Mouse (Mus musculus): ENCODE results near the gene Prok1. TPM values are rescaled to one million over a fixed set of nuclear protein-coding genes. Genes with fewer than 3 reads are reported as not detected.

The Prok1 gene
- polyA plus RNA-seq, 1 experiment from 2014 or later: 0.19 TPM

DNA sequence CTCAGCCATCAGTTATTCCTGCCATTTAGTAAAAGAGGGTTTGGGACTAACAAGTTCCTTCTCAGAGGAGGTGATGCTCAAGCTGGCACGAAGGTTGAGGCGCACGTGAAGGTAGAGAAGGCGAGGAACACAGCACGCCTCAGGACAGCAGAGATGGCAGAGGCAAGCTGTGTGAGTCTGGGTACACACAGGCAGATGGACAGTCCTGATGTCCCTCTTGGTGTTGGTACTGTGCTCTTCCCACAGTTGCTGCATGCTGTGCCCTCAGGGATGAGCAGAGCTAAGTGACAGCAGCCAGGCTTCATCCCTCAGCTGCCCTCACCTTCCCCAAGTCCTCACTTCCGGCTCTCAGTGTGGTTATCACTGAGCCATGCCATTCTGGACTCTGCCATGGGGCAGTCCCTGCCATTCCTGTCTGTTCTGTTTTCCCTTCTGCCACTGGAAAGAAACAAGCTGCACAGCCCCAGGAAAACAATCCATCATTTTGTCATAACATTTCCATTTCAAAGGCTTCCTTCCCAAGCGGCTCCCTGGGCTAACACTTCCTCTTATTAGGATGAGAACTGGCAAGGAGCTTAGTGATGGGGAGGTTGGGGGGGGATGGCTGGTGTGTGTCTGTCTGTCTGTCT is 31.8 kb downstream of the Prok1 start:
- 0 out of 2 replicates have a peak, but pooled peaks cover 2% of the 10 kb centered on the region for H3K27me3 ChIP-seq (replicated peaks; ENCODE audit: control insufficient read depth, insufficient read depth, low read length)
- no peak overlapping the region for H3K4me3 ChIP-seq (ENCODE audit: low read length)
- H3K4me1 ChIP-seq (ENCODE audit: control insufficient read depth, insufficient read depth, low read depth, low read length): peaks cover 2% of the 10 kb centered on the region; the same call in 1 of the 2 replicates
- WGBS: 53% methylated on average over 7 of the region's 7 CpGs
- H3K27ac ChIP-seq (ENCODE audit: low read depth, low read length): no peak overlapping the region
- ATAC-seq: peak; percentile 57
- H3K4me2 ChIP-seq (ENCODE audit: low read length): no peak overlapping the region
- H3K9ac ChIP-seq (ENCODE audit: low read depth, low read length): no peak overlapping the region
- no peaks in the 10 kb centered on the region for H3K9me3 ChIP-seq (ENCODE audit: control insufficient read depth, low read length)
- no peaks in the 10 kb centered on the region for H3K36me3 ChIP-seq (ENCODE audit: control insufficient read depth, insufficient read depth, low read length)

GRCm38 (mm10) chr3:107206490-107207150 is 32.9 kb downstream of the Prok1 start:
- H3K27ac ChIP-seq (ENCODE audit: low read depth, low read length): no peak overlapping the region
- 0 out of 2 replicates have a peak, but pooled peaks cover 2% of the 10 kb centered on the region for H3K27me3 ChIP-seq (replicated peaks; ENCODE audit: control insufficient read depth, insufficient read depth, low read length)
- H3K4me3 ChIP-seq (ENCODE audit: low read length): no peak overlapping the region
- H3K4me2 ChIP-seq (ENCODE audit: low read length): no peak overlapping the region
- H3K9ac ChIP-seq (ENCODE audit: low read depth, low read length): no peak overlapping the region
- peaks cover 2% of the 10 kb centered on the region; the same call in 1 of the 2 replicates for H3K4me1 ChIP-seq (ENCODE audit: control insufficient read depth, insufficient read depth, low read depth, low read length)
- ATAC-seq: no peak
- H3K36me3 ChIP-seq (ENCODE audit: control insufficient read depth, insufficient read depth, low read length): no peaks in the 10 kb centered on the region
- 29% methylated on average over 4 of the region's 4 CpGs for WGBS
- no peaks in the 10 kb centered on the region for H3K9me3 ChIP-seq (ENCODE audit: control insufficient read depth, low read length)

GRCm38 (mm10) chr3:107205994-107206393 is 33.5 kb downstream of the Prok1 start:
- Histone ChIP-seq H3K36me3 (ENCODE audit: control insufficient read depth, insufficient read depth, low read length) (no peaks in the 10 kb centered on the region), H3K4me2 (ENCODE audit: low read length) (no peak overlapping the region), H3K9ac (ENCODE audit: low read depth, low read length) (no peak overlapping the region), H3K9me3 (ENCODE audit: control insufficient read depth, low read length) (no peaks in the 10 kb centered on the region), H3K27me3 (replicated peaks; ENCODE audit: control insufficient read depth, insufficient read depth, low read length) (0 out of 2 replicates have a peak, but pooled peaks cover 2% of the 10 kb centered on the region), H3K4me3 (ENCODE audit: low read length) (no peak overlapping the region), H3K27ac (ENCODE audit: low read depth, low read length) (no peak overlapping the region), H3K4me1 (ENCODE audit: control insufficient read depth, insufficient read depth, low read depth, low read length) (peaks cover 2% of the 10 kb centered on the region; the same call in 1 of the 2 replicates)
- WGBS: 19% methylated on average over 4 of the region's 4 CpGs
- no peak for ATAC-seq

GRCm38 (mm10) chr3:107205170-107205569 is 34.3 kb downstream of the Prok1 start:
- no peaks in the 10 kb centered on the region for H3K36me3 ChIP-seq (ENCODE audit: control insufficient read depth, insufficient read depth, low read length)
- no peaks in the 10 kb centered on the region for H3K9me3 ChIP-seq (ENCODE audit: control insufficient read depth, low read length)
- ATAC-seq: no peak
- no peak overlapping the region for H3K9ac ChIP-seq (ENCODE audit: low read depth, low read length)
- H3K27me3 ChIP-seq (replicated peaks; ENCODE audit: control insufficient read depth, insufficient read depth, low read length): 0 out of 2 replicates have a peak, but pooled peaks cover 2% of the 10 kb centered on the region
- no peak overlapping the region for H3K4me3 ChIP-seq (ENCODE audit: low read length)
- H3K4me2 ChIP-seq (ENCODE audit: low read length): no peak overlapping the region
- peaks cover 2% of the 10 kb centered on the region; the same call in 1 of the 2 replicates for H3K4me1 ChIP-seq (ENCODE audit: control insufficient read depth, insufficient read depth, low read depth, low read length)
- no peak overlapping the region for H3K27ac ChIP-seq (ENCODE audit: low read depth, low read length)

GRCm38 (mm10) chr3:107204413-107204812 is 35.1 kb downstream of the Prok1 start:
- Histone ChIP-seq H3K4me2 (ENCODE audit: low read length) (no peak overlapping the region), H3K27me3 (replicated peaks; ENCODE audit: control insufficient read depth, insufficient read depth, low read length) (0 out of 2 replicates have a peak, but pooled peaks cover 2% of the 10 kb centered on the region), H3K4me1 (ENCODE audit: control insufficient read depth, insufficient read depth, low read depth, low read length) (peaks cover 2% of the 10 kb centered on the region; the same call in 1 of the 2 replicates), H3K9ac (ENCODE audit: low read depth, low read length) (no peak overlapping the region), H3K4me3 (ENCODE audit: low read length) (no peak overlapping the region), H3K9me3 (ENCODE audit: control insufficient read depth, low read length) (no peaks in the 10 kb centered on the region), H3K36me3 (ENCODE audit: control insufficient read depth, insufficient read depth, low read length) (no peaks in the 10 kb centered on the region), H3K27ac (ENCODE audit: low read depth, low read length) (no peak overlapping the region)
- 94% methylated on average over 3 of the region's 3 CpGs for WGBS
- ATAC-seq: no peak

DNA sequence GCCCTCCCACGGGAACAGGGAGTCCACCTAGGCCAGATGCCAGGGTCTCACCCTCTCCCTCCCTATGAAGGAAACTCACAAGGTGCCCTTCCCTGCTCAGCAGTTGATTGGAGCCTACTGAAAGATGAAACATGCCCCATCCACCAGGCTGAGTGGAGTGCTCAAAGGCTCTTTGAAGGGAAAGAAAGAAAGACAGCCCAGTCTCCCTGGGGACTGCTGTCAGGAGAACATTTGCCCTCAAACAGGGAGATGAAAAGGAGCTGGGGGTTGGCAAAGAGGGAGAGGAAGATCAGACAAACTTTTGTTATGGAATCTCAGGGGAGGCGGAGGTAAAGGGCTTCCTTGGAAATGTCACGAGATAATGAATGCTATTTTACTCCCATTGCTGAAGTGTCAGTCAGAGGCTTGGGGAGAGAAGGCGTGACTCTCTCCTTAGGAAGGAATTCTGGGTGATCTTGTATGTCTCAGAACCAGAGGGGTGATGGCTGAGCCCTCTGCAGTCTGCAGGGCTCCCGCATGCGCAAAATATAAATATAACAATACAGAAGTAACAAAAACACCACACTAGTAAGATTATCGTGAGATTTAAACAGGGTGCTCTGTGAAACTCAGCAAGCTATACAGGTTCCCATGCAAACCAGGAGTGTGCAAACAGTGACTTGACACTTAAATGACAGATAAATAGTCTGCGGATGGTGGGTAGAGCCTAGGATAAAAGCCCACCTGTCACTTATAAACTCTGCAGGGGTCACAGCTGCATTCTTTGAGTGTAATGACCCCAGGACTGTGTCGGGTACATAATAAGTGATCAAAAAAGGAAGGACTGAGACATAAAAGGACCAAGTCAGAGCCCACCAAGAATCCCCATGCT is 38.0 kb downstream of the Prok1 start:
- 24% methylated on average over 9 of the region's 9 CpGs for WGBS
- Histone ChIP-seq H3K27me3 (replicated peaks; ENCODE audit: control insufficient read depth, insufficient read depth, low read length) (0 out of 2 replicates have a peak, but pooled peaks cover 2% of the 10 kb centered on the region), H3K36me3 (ENCODE audit: control insufficient read depth, insufficient read depth, low read length) (no peaks in the 10 kb centered on the region), H3K9me3 (ENCODE audit: control insufficient read depth, low read length) (no peaks in the 10 kb centered on the region), H3K9ac (ENCODE audit: low read depth, low read length) (no peak overlapping the region), H3K27ac (ENCODE audit: low read depth, low read length) (no peak overlapping the region), H3K4me1 (ENCODE audit: control insufficient read depth, insufficient read depth, low read depth, low read length) (no peaks in the 10 kb centered on the region), H3K4me3 (ENCODE audit: low read length) (no peak overlapping the region), H3K4me2 (ENCODE audit: low read length) (no peak overlapping the region)
- no peak for ATAC-seq

GRCm38 (mm10) chr3:107188226-107188899 is 51.1 kb downstream of the Prok1 start:
- peak; percentile 91 for ATAC-seq
- Histone ChIP-seq H3K9me3 (ENCODE audit: control insufficient read depth, low read length) (no peaks in the 10 kb centered on the region), H3K9ac (ENCODE audit: low read depth, low read length) (no peak overlapping the region), H3K4me3 (ENCODE audit: low read length) (no peak overlapping the region), H3K27ac (ENCODE audit: low read depth, low read length) (no peak overlapping the region), H3K4me1 (ENCODE audit: control insufficient read depth, insufficient read depth, low read depth, low read length) (peaks cover 3% of the 10 kb centered on the region; the same call in 1 of the 2 replicates), H3K4me2 (ENCODE audit: low read length) (no peak overlapping the region), H3K36me3 (ENCODE audit: control insufficient read depth, insufficient read depth, low read length) (no peaks in the 10 kb centered on the region), H3K27me3 (replicated peaks; ENCODE audit: control insufficient read depth, insufficient read depth, low read length) (no peaks in the 10 kb centered on the region)
- WGBS: 40% methylated on average over 6 of the region's 6 CpGs

DNA sequence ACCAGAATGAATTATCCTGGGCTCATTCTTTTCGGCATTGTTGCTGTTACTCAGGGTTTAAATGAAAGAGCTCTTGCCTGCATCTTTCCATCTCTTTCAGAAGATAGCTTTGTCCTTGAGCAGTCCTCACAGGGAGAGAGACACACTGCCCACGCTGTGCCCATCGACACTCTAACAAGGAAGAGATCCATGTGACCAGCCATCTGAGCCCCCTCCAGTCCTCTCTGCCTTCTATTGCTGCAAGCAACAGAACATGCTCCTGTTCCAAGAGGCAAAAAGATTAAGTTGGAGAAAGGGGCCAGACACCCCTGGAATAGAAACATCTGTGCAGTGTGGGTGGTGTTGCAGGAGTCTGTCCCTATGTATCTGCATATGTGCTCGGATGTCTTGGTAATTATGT is 52.5 kb downstream of the Prok1 start:
- Histone ChIP-seq H3K4me3 (ENCODE audit: low read length) (no peak overlapping the region), H3K9me3 (ENCODE audit: control insufficient read depth, low read length) (no peaks in the 10 kb centered on the region), H3K27me3 (replicated peaks; ENCODE audit: control insufficient read depth, insufficient read depth, low read length) (no peaks in the 10 kb centered on the region), H3K4me1 (ENCODE audit: control insufficient read depth, insufficient read depth, low read depth, low read length) (peaks cover 3% of the 10 kb centered on the region; the same call in 1 of the 2 replicates), H3K36me3 (ENCODE audit: control insufficient read depth, insufficient read depth, low read length) (no peaks in the 10 kb centered on the region), H3K4me2 (ENCODE audit: low read length) (no peak overlapping the region), H3K9ac (ENCODE audit: low read depth, low read length) (no peak overlapping the region), H3K27ac (ENCODE audit: low read depth, low read length) (no peak overlapping the region)
- no peak for ATAC-seq
- WGBS: 76% methylated on average over 4 of the region's 4 CpGs

Measured in hindbrain, embryonic 16.5 days (tissue).